In the genomic region with DNA sequence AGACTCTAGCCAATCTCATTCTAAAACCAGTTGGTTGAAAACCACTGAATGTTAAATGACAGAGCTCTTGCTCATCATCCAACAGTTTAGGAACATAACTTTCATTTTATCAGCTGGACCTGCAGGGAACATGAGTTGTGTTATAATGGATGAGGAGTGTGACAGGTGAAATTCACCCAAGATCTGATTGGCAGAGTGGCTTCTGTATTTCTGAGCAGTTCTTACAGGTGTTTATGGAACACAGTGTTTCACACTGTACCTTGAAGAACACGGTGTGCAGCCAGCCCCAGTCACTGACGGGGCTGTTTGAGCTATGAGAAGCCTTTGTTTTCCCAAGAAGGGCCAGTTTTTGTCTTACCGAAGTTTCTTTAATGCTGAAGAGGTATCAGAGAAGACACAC, we compare ENCODE assay signal across 14 mouse cellular contexts.
A peak's percentile ranks its signal among the peaks of the same experiment; 100 is the strongest.
DNase-seq lines count a peak whose midpoint lies in the region.
"Had no signal": no experiment of that assay in that cellular context is flagged by ENCODE, and none has a peak within 500 bp of the region (broad histone marks: within the 10 kb centered on the region; RNA-seq: fewer than 3 reads in every experiment).

No protein-coding gene starts in this region.

- peak; percentile 92 for DNase-seq in fat pad, adult 2 months (ENCODE audit: extremely low read depth, low read depth, low spot score)
- DNase-seq in gonadal fat pad, adult 2 months (ENCODE audit: low read depth), result peak; percentile 76
- DNase-seq in adrenal gland, postnatal 36 days, result no peak
- DNase-seq in layer of hippocampus, postnatal 25 days (ENCODE audit: extremely low spot score in 1 of 2, low spot score in 1 of 2), result no peak
- DNase-seq: adrenal gland, adult 2 months; adrenal gland, adult 8-10 months; adrenal gland, postnatal 10 days; adrenal gland, postnatal 14 days; adrenal gland, postnatal 25 days; B cell, adult 2 months; cerebellum, adult 11 months; cerebellum, adult 11-12 months; cerebellum, adult 18-20 months; cerebellum, adult 2 months had no signal

Comparison
In these comparisons a context has a peak if more than half of its experiments do, and no peak if none do; other contexts are left out.
1. DNase-seq: peak in fat pad, adult 2 months (single experiment) and gonadal fat pad, adult 2 months (single experiment); none in adrenal gland, postnatal 36 days (0 of 2) and layer of hippocampus, postnatal 25 days (0 of 2).